Mouse (Mus musculus): ENCODE measurements around the gene Adamts12. TPM values are rescaled to one million over a fixed set of nuclear protein-coding genes. Genes with fewer than 3 reads are reported as not detected.
A peak's percentile ranks its signal among the peaks of the same experiment; 100 is the strongest.

The Adamts12 gene
- total and polyA plus RNA-seq, 2 experiments from 2014 or later = 0.58 to 5.4 TPM

GRCm38 (mm10) chr15:11233906-11234632 is 169.5 kb downstream of the Adamts12 start:
- Histone ChIP-seq H3K36me3 (ENCODE audit: insufficient read depth) (no peaks in the 10 kb centered on the region), H3K27ac (ENCODE audit: low read depth, low read length) (no peak overlapping the region), H3K27me3 (ENCODE audit: insufficient read depth, low read length) (no peaks in the 10 kb centered on the region), H3K4me1 (ENCODE audit: insufficient read depth) (no peaks in the 10 kb centered on the region), H3K4me2 (ENCODE audit: low read depth) (no peak overlapping the region), H3K9ac (no peak overlapping the region), H3K4me3 (ENCODE audit: low read depth, low read length) (no peak overlapping the region), H3K9me3 (ENCODE audit: low read length) (no peaks in the 10 kb centered on the region)
- no peak for ATAC-seq
- 80% methylated on average over 4 of the region's 4 CpGs for WGBS
- no peak for DNase-seq
- no peak for TF ChIP-seq CTCF (IDR thresholded peaks at IDR 0.05; ENCODE audit: low read depth)

- no peaks in the 10 kb centered on the region for H3K9me3 ChIP-seq (ENCODE audit: low read length)
- no peaks in the 10 kb centered on the region for H3K27me3 ChIP-seq (ENCODE audit: insufficient read depth, low read length)
- no peak overlapping the region for H3K27ac ChIP-seq (ENCODE audit: low read depth, low read length)
- no peak overlapping the region for H3K4me3 ChIP-seq (ENCODE audit: low read depth, low read length)
- no peak for TF ChIP-seq CTCF (IDR thresholded peaks at IDR 0.05; ENCODE audit: low read depth)
- no peak overlapping the region for H3K4me2 ChIP-seq (ENCODE audit: low read depth)
- no peak overlapping the region for H3K9ac ChIP-seq
- peak; percentile 65 for ATAC-seq
- no peaks in the 10 kb centered on the region for H3K36me3 ChIP-seq (ENCODE audit: insufficient read depth)
- peak; percentile 31 for DNase-seq
- WGBS = 44% methylated on average over 3 of the region's 3 CpGs
- H3K4me1 ChIP-seq (ENCODE audit: insufficient read depth) = no peaks in the 10 kb centered on the region
Measured at GRCm38 (mm10) chr15:11240406-11240805, 175.8 kb downstream of the Adamts12 start.

GRCm38 (mm10) chr15:11241288-11241687 is 176.7 kb downstream of the Adamts12 start:
- no peak for TF ChIP-seq CTCF (IDR thresholded peaks at IDR 0.05; ENCODE audit: low read depth)
- no peak overlapping the region for H3K4me3 ChIP-seq (ENCODE audit: low read depth, low read length)
- H3K4me2 ChIP-seq (ENCODE audit: low read depth) = no peak overlapping the region
- no peaks in the 10 kb centered on the region for H3K36me3 ChIP-seq (ENCODE audit: insufficient read depth)
- no peak for ATAC-seq
- no peak overlapping the region for H3K9ac ChIP-seq
- no peaks in the 10 kb centered on the region for H3K9me3 ChIP-seq (ENCODE audit: low read length)
- no peak for DNase-seq
- WGBS = 85% methylated on average over 2 of the region's 2 CpGs
- no peaks in the 10 kb centered on the region for H3K27me3 ChIP-seq (ENCODE audit: insufficient read depth, low read length)
- no peak overlapping the region for H3K27ac ChIP-seq (ENCODE audit: low read depth, low read length)
- no peaks in the 10 kb centered on the region for H3K4me1 ChIP-seq (ENCODE audit: insufficient read depth)

GRCm38 (mm10) chr15:11246402-11246801 is 181.8 kb downstream of the Adamts12 start:
- no peak for TF ChIP-seq CTCF (IDR thresholded peaks at IDR 0.05; ENCODE audit: low read depth)
- Histone ChIP-seq H3K4me2 (ENCODE audit: low read depth) (no peak overlapping the region), H3K27ac (ENCODE audit: low read depth, low read length) (no peak overlapping the region), H3K4me3 (ENCODE audit: low read depth, low read length) (no peak overlapping the region), H3K27me3 (ENCODE audit: insufficient read depth, low read length) (no peaks in the 10 kb centered on the region), H3K4me1 (ENCODE audit: insufficient read depth) (no peaks in the 10 kb centered on the region), H3K9ac (no peak overlapping the region), H3K36me3 (ENCODE audit: insufficient read depth) (no peaks in the 10 kb centered on the region), H3K9me3 (ENCODE audit: low read length) (no peaks in the 10 kb centered on the region)
- DNase-seq (no peak), ATAC-seq (no peak)
- 73% methylated on average over 1 of the region's 1 CpGs for WGBS

- Histone ChIP-seq H3K4me3 (ENCODE audit: low read depth, low read length) (no peak overlapping the region), H3K27ac (ENCODE audit: low read depth, low read length) (no peak overlapping the region), H3K36me3 (ENCODE audit: insufficient read depth) (no peaks in the 10 kb centered on the region), H3K9me3 (ENCODE audit: low read length) (no peaks in the 10 kb centered on the region), H3K9ac (no peak overlapping the region), H3K27me3 (ENCODE audit: insufficient read depth, low read length) (no peaks in the 10 kb centered on the region), H3K4me2 (ENCODE audit: low read depth) (no peak overlapping the region), H3K4me1 (ENCODE audit: insufficient read depth) (no peaks in the 10 kb centered on the region)
- DNase-seq (no peak), ATAC-seq (no peak)
- no peak for TF ChIP-seq CTCF (IDR thresholded peaks at IDR 0.05; ENCODE audit: low read depth)
- WGBS = 93% methylated on average over 6 of the region's 6 CpGs
Measured at GRCm38 (mm10) chr15:11279273-11280080, 214.9 kb downstream of the Adamts12 start.

GRCm38 (mm10) chr15:11280689-11281264 is 216.2 kb downstream of the Adamts12 start:
- no peak overlapping the region for H3K9ac ChIP-seq
- no peaks in the 10 kb centered on the region for H3K27me3 ChIP-seq (ENCODE audit: insufficient read depth, low read length)
- H3K9me3 ChIP-seq (ENCODE audit: low read length) = no peaks in the 10 kb centered on the region
- H3K4me3 ChIP-seq (ENCODE audit: low read depth, low read length) = no peak overlapping the region
- TF ChIP-seq CTCF (IDR thresholded peaks at IDR 0.05; ENCODE audit: low read depth) = no peak
- H3K4me1 ChIP-seq (ENCODE audit: insufficient read depth) = no peaks in the 10 kb centered on the region
- no peak for DNase-seq
- no peaks in the 10 kb centered on the region for H3K36me3 ChIP-seq (ENCODE audit: insufficient read depth)
- 86% methylated on average over 6 of the region's 6 CpGs for WGBS
- no peak for ATAC-seq
- H3K27ac ChIP-seq (ENCODE audit: low read depth, low read length) = no peak overlapping the region
- no peak overlapping the region for H3K4me2 ChIP-seq (ENCODE audit: low read depth)

- no peak for TF ChIP-seq CTCF (IDR thresholded peaks at IDR 0.05; ENCODE audit: low read depth)
- no peak for ATAC-seq
- Histone ChIP-seq H3K27me3 (ENCODE audit: insufficient read depth, low read length) (no peaks in the 10 kb centered on the region), H3K9me3 (ENCODE audit: low read length) (no peaks in the 10 kb centered on the region), H3K4me2 (ENCODE audit: low read depth) (no peak overlapping the region), H3K4me1 (ENCODE audit: insufficient read depth) (no peaks in the 10 kb centered on the region), H3K9ac (no peak overlapping the region), H3K4me3 (ENCODE audit: low read depth, low read length) (no peak overlapping the region), H3K36me3 (ENCODE audit: insufficient read depth) (no peaks in the 10 kb centered on the region), H3K27ac (ENCODE audit: low read depth, low read length) (no peak overlapping the region)
- DNase-seq = no peak
Measured at GRCm38 (mm10) chr15:11283171-11283570, 218.6 kb downstream of the Adamts12 start.
